10 mouse cellular contexts compared by ENCODE assay signal in the genomic region with DNA sequence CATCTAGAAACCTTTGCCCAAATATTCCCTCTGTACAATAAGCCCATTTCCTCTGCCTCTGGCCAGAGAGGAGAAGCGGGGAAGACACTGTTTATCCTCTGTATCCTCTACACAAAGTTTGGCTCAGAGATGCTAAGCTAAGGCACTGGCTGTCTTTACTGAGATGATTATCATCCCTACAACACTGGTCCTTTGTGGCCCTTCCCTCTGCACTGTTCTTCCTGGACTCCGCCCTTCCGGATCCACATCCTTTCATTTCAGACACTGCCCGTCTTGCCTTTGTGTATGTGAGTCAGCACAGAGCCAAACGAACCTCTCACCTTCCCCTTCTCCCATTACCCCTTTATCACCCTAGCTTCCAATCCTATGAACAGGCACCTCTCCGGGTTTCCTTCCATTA.
"Had no signal": no experiment of that assay in that cellular context is flagged by ENCODE, and none has a peak within 500 bp of the region (broad histone marks: within the 10 kb centered on the region; RNA-seq: fewer than 3 reads in every experiment).

No protein-coding gene starts in this region.

- H3K27me3 ChIP-seq: limb, embryonic 15.5 days; liver, embryonic 12.5 days; midbrain, embryonic 12.5 days; neural tube, embryonic 13.5 days had no signal

- ATAC-seq: liver, embryonic 12.5 days; midbrain, embryonic 16.5 days had no signal

- H3K27ac ChIP-seq: limb, embryonic 15.5 days; liver, embryonic 12.5 days; midbrain, embryonic 12.5 days; neural tube, embryonic 13.5 days had no signal

- H3K9me3 ChIP-seq: limb, embryonic 15.5 days; liver, embryonic 12.5 days; midbrain, embryonic 12.5 days; neural tube, embryonic 13.5 days had no signal

- H3K36me3 ChIP-seq: neural tube, embryonic 13.5 days had no signal

- H3K4me3 ChIP-seq: limb, embryonic 15.5 days; liver, embryonic 12.5 days; midbrain, embryonic 12.5 days; neural tube, embryonic 13.5 days had no signal

- H3K4me1 ChIP-seq: liver, embryonic 12.5 days; midbrain, embryonic 12.5 days; neural tube, embryonic 13.5 days had no signal

- H3K4me2 ChIP-seq: limb, embryonic 15.5 days; liver, embryonic 12.5 days; midbrain, embryonic 12.5 days; neural tube, embryonic 13.5 days had no signal

- DNase-seq: kidney, adult 8-10 months; kidney, postnatal 25 days; right cerebral cortex, adult 18-20 months; thymus, adult 18-20 months; thymus, postnatal 14 days had no signal

- H3K9ac ChIP-seq: limb, embryonic 15.5 days; liver, embryonic 12.5 days; midbrain, embryonic 12.5 days; neural tube, embryonic 13.5 days had no signal
